Mouse (Mus musculus) myocyte (in vitro differentiated cells): ENCODE data around the gene Cd163.

Experiments
- CEBPB ChIP-seq: IDR thresholded peaks from 2 replicates; pipeline ENCODE4 v1.6.1; 2011; ENCODE audit warnings: mild to moderate bottlenecking, moderate library complexity; ENCODE audit not compliant: poor library complexity, insufficient read depth, severe bottlenecking
- E2F4 ChIP-seq: IDR thresholded peaks from one replicate; pipeline ENCODE4 v1.6.1; 2011; ENCODE audit warnings: mild to moderate bottlenecking, control low read depth, moderate library complexity; ENCODE audit not compliant: insufficient read depth
- MYOD1 ChIP-seq, 3 experiments: IDR thresholded peaks; one replicate each; pipeline ENCODE4 v1.6.1; 2011; ENCODE audit warnings: control low read depth in 2 of 3, low read depth in 2 of 3, mild to moderate bottlenecking in 2 of 3, moderate library complexity in 1 of 3; ENCODE audit not compliant: insufficient read length in 2 of 3, control insufficient read depth in 1 of 3
- MYOG ChIP-seq, 3 experiments: IDR thresholded peaks; one replicate each; pipeline ENCODE4 v1.6.1; 2011; ENCODE audit warnings: control low read depth in 2 of 3, low read depth in 2 of 3, mild to moderate bottlenecking in 2 of 3; ENCODE audit not compliant: insufficient read length in 2 of 3, control insufficient read depth in 1 of 3, insufficient read depth in 1 of 3
- POLR2A ChIP-seq: IDR thresholded peaks from one replicate; pipeline ENCODE4 v1.6.1; 2011; ENCODE audit warnings: low read depth, mild to moderate bottlenecking, control low read depth, moderate library complexity; ENCODE audit not compliant: insufficient read length
- TCF12 ChIP-seq: IDR thresholded peaks from one replicate; pipeline ENCODE4 v1.6.1; 2011; ENCODE audit warnings: mild to moderate bottlenecking, control low read depth; ENCODE audit not compliant: poor library complexity, insufficient read depth, severe bottlenecking
- USF1 ChIP-seq: IDR thresholded peaks from one replicate; pipeline ENCODE4 v1.6.1; 2011; ENCODE audit warnings: low read depth, mild to moderate bottlenecking, control low read depth, moderate library complexity

GRCm38 (mm10) chr6:124282731-124283130 lies 21.7 kb upstream of the Cd163 start:
- TF ChIP-seq CEBPB (no peak), POLR2A (no peak), E2F4 (no peak), USF1 (no peak), MYOG (IDR thresholded peaks at IDR 0.05; ENCODE audit: control insufficient read depth in 1 of 3, insufficient read depth in 1 of 3, insufficient read length in 2 of 3, low read depth in 2 of 3) (no peak), MYOD1 (IDR thresholded peaks at IDR 0.05; ENCODE audit: control insufficient read depth in 1 of 3, insufficient read length in 2 of 3, low read depth in 2 of 3) (no peak), TCF12 (no peak)
